Mouse (Mus musculus) limb, embryonic 10.5 days (tissue): ENCODE data around the gene Mvb12a. TPM values are rescaled to one million over a fixed set of nuclear protein-coding genes. Genes with fewer than 3 reads are reported as not detected.

Experiments
- DNase-seq: peaks from one replicate; pipeline ENCODE4 v3.0.0-alpha.2; 2017; ENCODE audit warnings: low spot score
- H3K27ac ChIP-seq: fragments of 300-500 bp; sonication (generic); 2 replicates; pipeline ENCODE4 v1.5.1; 2016; ENCODE audit warnings: mild to moderate bottlenecking
- H3K27me3 ChIP-seq: fragments of 300-500 bp; sonication (generic); 2 replicates; pipeline ENCODE4 v1.6.1; 2016; ENCODE audit warnings: low read depth, mild to moderate bottlenecking; ENCODE audit not compliant: poor library complexity, severe bottlenecking
- H3K36me3 ChIP-seq: fragments of 300-500 bp; sonication (generic); 2 replicates; pipeline ENCODE4 v1.6.1; 2016; ENCODE audit warnings: mild to moderate bottlenecking, moderate library complexity
- H3K4me1 ChIP-seq: fragments of 300-500 bp; sonication (generic); 2 replicates; pipeline ENCODE4 v1.6.1; 2016
- H3K4me3 ChIP-seq: fragments of 300-500 bp; sonication (generic); 2 replicates; pipeline ENCODE4 v1.5.1; 2016; ENCODE audit warnings: mild to moderate bottlenecking, moderate library complexity
- H3K9me3 ChIP-seq: fragments of 300-500 bp; sonication (generic); replicated peaks from 2 replicates; pipeline ENCODE4 v1.6.1; 2016; ENCODE audit warnings: mild to moderate bottlenecking
- WGBS: fragments of 180-500 bp; shearing (Covaris S2); methylation state at CpG from one replicate; pipeline ENCODE4 v1.1.7; 2016; 5-methylcytosine and 5-hydroxymethylcytosine counted together
- polyA plus RNA-seq: library from polyadenylated mRNA; unstranded; fragments of >200 nt; fragmentation: Nextera tagmentation; extraction: Ambion mirVana; gene quantifications from 2 replicates; pipeline ENCODE4 v1.2.1, GENCODE M21; 2016

The Mvb12a gene
- polyA plus RNA-seq, 1 experiment from 2014 or later, result 76.2 TPM

- H3K27me3 ChIP-seq, result peaks cover 23% of the 10 kb centered on the region
- no peak overlapping the region for H3K4me3 ChIP-seq
- H3K36me3 ChIP-seq, result no peaks in the 10 kb centered on the region
- H3K4me1 ChIP-seq, result peaks cover 29% of the 10 kb centered on the region
- no peaks in the 10 kb centered on the region for H3K9me3 ChIP-seq
- no peak overlapping the region for H3K27ac ChIP-seq
- 87% methylated on average over 9 of the region's 9 CpGs for WGBS
- DNase-seq, result no peak
Measured at GRCm38 (mm10) chr8:71572847-71573633, 30.3 kb downstream of the Mvb12a start.

- Histone ChIP-seq H3K4me1 (peaks cover 16% of the 10 kb centered on the region), H3K9me3 (no peaks in the 10 kb centered on the region), H3K27ac (no peak overlapping the region), H3K36me3 (no peaks in the 10 kb centered on the region), H3K27me3 (peaks cover 13% of the 10 kb centered on the region), H3K4me3 (no peak overlapping the region)
- DNase-seq, result no peak
- WGBS, result 76% methylated on average over 7 of the region's 7 CpGs
Measured at GRCm38 (mm10) chr8:71574426-71574825, 31.7 kb downstream of the Mvb12a start.

- H3K4me1 ChIP-seq, result peaks cover 14% of the 10 kb centered on the region
- H3K27me3 ChIP-seq, result peaks cover 16% of the 10 kb centered on the region
- 75% methylated on average over 1 of the region's 1 CpGs for WGBS
- H3K36me3 ChIP-seq, result no peaks in the 10 kb centered on the region
- no peak overlapping the region for H3K4me3 ChIP-seq
- no peak overlapping the region for H3K27ac ChIP-seq
- DNase-seq, result no peak
- H3K9me3 ChIP-seq, result no peaks in the 10 kb centered on the region
Measured at GRCm38 (mm10) chr8:71575020-71575419, 32.3 kb downstream of the Mvb12a start.

- Histone ChIP-seq H3K4me3 (no peak overlapping the region), H3K27me3 (peaks cover 30% of the 10 kb centered on the region), H3K9me3 (no peaks in the 10 kb centered on the region), H3K27ac (no peak overlapping the region), H3K4me1 (0 out of 2 replicates have a peak, but pooled peaks cover 4% of the 10 kb centered on the region), H3K36me3 (peaks cover 5% of the 10 kb centered on the region)
- no peak for DNase-seq
- WGBS, result 75% methylated on average over 4 of the region's 4 CpGs
Measured at GRCm38 (mm10) chr8:71577856-71578387, 35.2 kb downstream of the Mvb12a start.

GRCm38 (mm10) chr8:71579009-71579408, 36.3 kb downstream of the Mvb12a start:
- WGBS, result 64% methylated on average over 1 of the region's 1 CpGs
- Histone ChIP-seq H3K36me3 (peaks cover 7% of the 10 kb centered on the region), H3K4me3 (no peak overlapping the region), H3K4me1 (0 out of 2 replicates have a peak, but pooled peaks cover 4% of the 10 kb centered on the region), H3K27me3 (peaks cover 30% of the 10 kb centered on the region), H3K9me3 (no peaks in the 10 kb centered on the region), H3K27ac (no peak overlapping the region)
- DNase-seq, result no peak

GRCm38 (mm10) chr8:71579476-71579875, 36.8 kb downstream of the Mvb12a start:
- Histone ChIP-seq H3K9me3 (no peaks in the 10 kb centered on the region), H3K4me1 (0 out of 2 replicates have a peak, but pooled peaks cover 4% of the 10 kb centered on the region), H3K27me3 (peaks cover 30% of the 10 kb centered on the region), H3K27ac (no peak overlapping the region), H3K36me3 (peaks cover 12% of the 10 kb centered on the region), H3K4me3 (no peak overlapping the region)
- 91% methylated on average over 14 of the region's 14 CpGs for WGBS
- DNase-seq, result no peak

- Histone ChIP-seq H3K27ac (no peak overlapping the region), H3K9me3 (no peaks in the 10 kb centered on the region), H3K27me3 (peaks cover 30% of the 10 kb centered on the region), H3K4me3 (no peak overlapping the region), H3K36me3 (peaks cover 19% of the 10 kb centered on the region), H3K4me1 (0 out of 2 replicates have a peak, but pooled peaks cover 4% of the 10 kb centered on the region)
- DNase-seq, result no peak
- 40% methylated on average over 9 of the region's 9 CpGs for WGBS
Measured at GRCm38 (mm10) chr8:71580201-71580600, 37.5 kb downstream of the Mvb12a start.

- DNase-seq, result peak; percentile 60
- no peak overlapping the region for H3K27ac ChIP-seq
- H3K4me1 ChIP-seq, result peaks cover 9% of the 10 kb centered on the region
- 79% methylated on average over 2 of the region's 2 CpGs for WGBS
- peaks cover 22% of the 10 kb centered on the region; the same call in 1 of the 2 replicates for H3K27me3 ChIP-seq
- no peaks in the 10 kb centered on the region for H3K9me3 ChIP-seq
- no peak overlapping the region for H3K4me3 ChIP-seq
- H3K36me3 ChIP-seq, result peaks cover 23% of the 10 kb centered on the region
Measured at GRCm38 (mm10) chr8:71586891-71587290, 44.2 kb downstream of the Mvb12a start.

GRCm38 (mm10) chr8:71588762-71589161, 46.0 kb downstream of the Mvb12a start:
- Histone ChIP-seq H3K36me3 (peaks cover 26% of the 10 kb centered on the region), H3K4me1 (peaks cover 26% of the 10 kb centered on the region), H3K27ac (no peak overlapping the region), H3K9me3 (no peaks in the 10 kb centered on the region), H3K27me3 (peaks cover 21% of the 10 kb centered on the region; the same call in 1 of the 2 replicates), H3K4me3 (no peak overlapping the region)
- no peak for DNase-seq
- 75% methylated on average over 3 of the region's 3 CpGs for WGBS

GRCm38 (mm10) chr8:71591017-71591416, 48.3 kb downstream of the Mvb12a start:
- H3K4me1 ChIP-seq, result peaks cover 38% of the 10 kb centered on the region
- peaks cover 18% of the 10 kb centered on the region for H3K36me3 ChIP-seq
- 29% methylated on average over 5 of the region's 5 CpGs for WGBS
- no peak overlapping the region for H3K27ac ChIP-seq
- DNase-seq, result no peak
- H3K27me3 ChIP-seq, result peaks cover 21% of the 10 kb centered on the region; the same call in 1 of the 2 replicates
- peak overlapping the region; percentile 90 for H3K4me3 ChIP-seq
- H3K9me3 ChIP-seq, result no peaks in the 10 kb centered on the region

- no peaks in the 10 kb centered on the region for H3K9me3 ChIP-seq
- peak; percentile 98 for DNase-seq
- peak within 1 kb of the TSS; percentile 90 for H3K4me3 ChIP-seq
- peak within 1 kb of the TSS; percentile 97 for H3K27ac ChIP-seq
- WGBS, result under 1% methylated on average over 71 of the region's 71 CpGs
- peaks cover 16% of the 10 kb centered on the region for H3K36me3 ChIP-seq
- peaks cover 21% of the 10 kb centered on the region; the same call in 1 of the 2 replicates for H3K27me3 ChIP-seq
- H3K4me1 ChIP-seq, result peaks cover 41% of the 10 kb centered on the region
Measured at GRCm38 (mm10) chr8:71591471-71592373, 49.0 kb downstream of the Mvb12a start, which contains the start of gene Pgls. TSS of gene Pgls (plus strand) at chr8:71592176.

- peaks cover 41% of the 10 kb centered on the region for H3K4me1 ChIP-seq
- H3K27ac ChIP-seq, result peak overlapping the region; percentile 97
- H3K27me3 ChIP-seq, result peaks cover 21% of the 10 kb centered on the region; the same call in 1 of the 2 replicates
- no peak for DNase-seq
- H3K36me3 ChIP-seq, result peaks cover 16% of the 10 kb centered on the region
- WGBS, result 5% methylated on average over 60 of the region's 60 CpGs
- no peaks in the 10 kb centered on the region for H3K9me3 ChIP-seq
- H3K4me3 ChIP-seq, result peak overlapping the region; percentile 90
Measured at GRCm38 (mm10) chr8:71592374-71593170, 49.9 kb downstream of the Mvb12a start.
